Mouse (Mus musculus): ENCODE measurements around the gene Gm13275. TPM values are rescaled to one million over a fixed set of nuclear protein-coding genes. Genes with fewer than 3 reads are reported as not detected.
"Not testable (repeated sequence)": the region's sequence is repeated elsewhere in the genome, so short reads cannot be mapped to it uniquely, and the experiment has no call there.

Gm13275 gene
- not detected for total RNA-seq (2021)
- long read RNA-seq, experiment 1 = 0 reads
- long read RNA-seq, experiment 2 = 0 reads

DNA sequence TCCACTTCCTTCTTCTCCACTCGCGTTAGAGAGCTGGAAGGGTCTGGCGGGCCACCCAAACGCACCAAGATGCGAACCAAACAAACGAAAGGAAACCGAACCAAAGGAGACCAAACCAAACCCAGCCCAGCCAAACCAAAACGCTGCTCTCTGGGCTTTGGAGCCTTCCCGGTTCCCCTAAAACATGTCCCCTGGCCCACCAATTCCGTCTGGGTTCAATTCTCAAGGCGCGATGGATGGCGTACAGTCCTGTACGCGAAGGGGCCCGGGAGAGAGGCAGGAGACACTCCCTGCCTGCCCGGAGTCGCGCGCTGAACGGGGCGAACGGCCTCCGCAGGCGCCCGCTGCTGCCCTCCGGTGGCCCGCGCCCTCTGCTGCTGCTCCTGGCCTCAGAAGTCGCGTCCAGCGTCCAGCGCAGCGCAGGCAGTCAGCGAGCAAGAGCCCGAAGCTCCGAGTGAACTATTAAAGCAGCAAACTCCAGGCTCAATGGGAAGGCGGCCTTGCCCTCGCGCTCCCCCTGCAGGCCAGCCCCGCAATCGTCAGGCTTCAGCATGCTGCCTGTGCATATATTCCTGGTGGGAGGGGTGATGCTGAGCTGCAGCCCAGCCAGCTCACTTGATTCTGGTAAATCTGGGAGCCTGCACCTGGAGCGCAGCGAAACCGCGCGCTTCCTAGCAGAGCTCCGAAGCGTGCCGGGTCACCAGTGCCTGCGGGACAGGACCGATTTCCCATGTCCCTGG lies at the start of gene Gm13275:
Gene Gm13275, plus strand, starts transcription at position 552 of the 740 bp plus-strand sequence.
- peak; percentile 29 for DNase-seq

DNA sequence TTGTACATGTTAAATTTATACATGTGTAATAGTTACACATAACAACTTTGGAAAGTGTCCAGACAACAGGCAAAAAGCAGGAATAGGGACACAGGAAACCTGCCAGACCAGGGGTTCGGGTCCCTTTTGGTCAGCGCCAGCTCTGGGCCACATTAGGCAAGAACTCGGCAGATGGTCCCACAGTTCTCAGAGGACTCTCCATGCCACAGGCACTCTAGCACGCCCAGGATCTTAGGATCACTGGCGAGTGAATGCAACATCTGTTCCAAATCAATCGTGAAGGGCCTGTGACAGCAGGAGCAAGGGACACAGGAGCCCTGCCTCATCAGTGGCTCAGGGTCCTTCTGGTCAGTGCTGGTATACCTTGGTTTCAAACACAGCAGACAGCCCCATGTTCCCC lies 44.4 kb upstream of the Gm13275 start:
- DNase-seq = no peak

GRCm38 (mm10) chr4:88754818-88755340 lies 39.4 kb upstream of the Gm13275 start, which contains the start of gene Gm13271:
TSS of gene Gm13271 (plus strand) at chr4:88754868.
- DNase-seq = peak; percentile 60

DNA sequence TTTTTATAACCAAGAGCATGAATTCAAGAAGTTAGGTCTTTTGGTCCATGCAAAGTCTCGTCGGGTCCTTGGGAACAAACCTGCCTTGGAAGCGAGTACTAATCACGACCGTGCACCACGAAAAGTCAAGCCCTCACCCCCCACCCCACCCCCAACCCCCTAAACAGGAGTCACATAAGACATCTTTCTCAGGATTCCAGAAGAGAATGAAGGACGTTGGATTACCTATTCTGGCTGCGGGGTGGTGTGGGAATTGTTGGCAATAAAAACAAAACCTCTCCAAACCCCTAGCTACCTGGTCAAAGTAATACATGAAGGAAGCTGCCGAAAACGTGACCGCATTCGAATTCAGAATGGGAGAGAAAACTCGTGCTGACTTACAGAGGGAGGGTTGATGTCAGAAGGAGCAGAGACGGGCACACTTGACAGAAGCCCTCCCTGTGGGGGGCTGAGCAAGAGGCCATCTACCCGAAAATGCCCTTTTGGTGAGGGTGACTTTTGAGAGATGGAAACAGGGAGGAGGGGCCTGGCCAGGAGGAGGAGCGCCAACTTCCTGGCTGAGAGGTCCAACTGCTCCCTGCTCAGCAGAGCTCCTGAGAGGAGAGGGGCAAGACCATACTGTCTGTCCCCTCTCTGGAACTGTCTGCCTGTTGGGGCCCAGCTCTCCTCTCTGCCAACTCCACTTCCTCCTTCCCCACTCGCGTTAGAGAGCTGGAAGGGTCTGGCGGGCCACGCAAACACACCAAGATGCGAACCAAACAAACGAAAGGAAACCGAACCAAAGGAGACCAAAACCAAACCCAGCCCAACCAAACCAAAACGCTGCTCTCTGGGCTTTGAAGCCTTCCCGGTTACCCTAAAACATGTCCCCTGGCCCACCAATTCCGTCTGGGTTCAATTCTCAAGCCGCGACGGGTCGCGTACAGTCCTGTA lies 37.4 kb upstream of the Gm13275 start:
- peak; percentile 25 for DNase-seq

DNA sequence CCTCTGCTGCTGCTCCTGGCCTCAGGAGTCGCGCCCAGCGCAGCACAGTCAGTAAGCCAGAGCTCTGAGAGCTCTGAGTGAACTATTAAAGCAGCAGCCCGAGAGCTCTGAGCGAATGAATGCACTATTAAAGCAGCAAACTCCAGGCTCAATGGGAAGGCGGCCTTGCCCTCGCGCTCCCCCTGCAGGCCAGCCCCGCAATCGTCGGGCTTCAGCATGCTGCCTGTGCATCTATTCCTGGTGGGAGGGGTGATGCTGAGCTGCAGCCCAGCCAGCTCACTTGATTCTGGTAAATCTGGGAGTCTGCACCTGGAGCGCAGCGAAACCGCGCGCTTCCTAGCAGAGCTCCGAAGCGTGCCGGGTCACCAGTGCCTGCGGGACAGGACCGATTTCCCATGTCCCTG lies 36.7 kb upstream of the Gm13275 start:
- DNase-seq = peak; percentile 86

- DNase-seq = not testable (repeated sequence)
Measured at GRCm38 (mm10) chr4:88758751-88759150, 35.5 kb upstream of the Gm13275 start.

DNA sequence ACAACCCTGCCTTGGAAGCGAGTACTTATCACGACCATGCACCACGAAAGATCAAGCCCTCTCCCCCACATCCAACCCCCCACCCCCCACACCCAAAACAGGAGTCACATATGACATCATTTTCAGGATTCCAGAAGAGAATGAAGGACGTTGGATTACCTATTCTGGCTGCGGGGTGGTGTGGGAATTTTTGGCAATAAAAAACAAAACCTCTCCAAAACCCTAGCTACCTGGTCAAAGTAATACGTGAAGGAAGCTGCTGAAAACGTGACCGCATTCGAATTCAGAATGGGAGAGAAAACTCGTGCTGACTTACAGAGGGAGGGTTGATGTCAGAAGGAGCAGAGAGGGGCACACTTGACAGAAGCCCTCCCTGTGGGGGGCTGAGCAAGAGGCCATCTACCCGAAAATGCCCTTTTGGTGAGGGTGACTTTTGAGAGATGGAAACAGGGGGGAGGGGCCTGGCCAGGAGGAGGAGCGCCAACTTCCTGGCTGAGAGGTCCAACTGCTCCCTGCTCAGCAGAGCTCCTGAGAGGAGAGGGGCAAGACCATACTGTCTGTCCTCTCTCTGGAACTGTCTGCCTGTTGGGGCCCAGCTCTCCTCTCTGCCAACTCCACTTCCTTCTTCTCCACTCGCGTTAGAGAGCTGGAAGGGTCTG lies 34.5 kb upstream of the Gm13275 start, which contains the start of gene Gm13283:
Gene Gm13283, plus strand, starts transcription at position 510 of the 659 bp plus-strand sequence.
- peak; percentile 39 for DNase-seq

GRCm38 (mm10) chr4:88760431-88760830 lies 33.9 kb upstream of the Gm13275 start:
- DNase-seq = peak; percentile 81

DNA sequence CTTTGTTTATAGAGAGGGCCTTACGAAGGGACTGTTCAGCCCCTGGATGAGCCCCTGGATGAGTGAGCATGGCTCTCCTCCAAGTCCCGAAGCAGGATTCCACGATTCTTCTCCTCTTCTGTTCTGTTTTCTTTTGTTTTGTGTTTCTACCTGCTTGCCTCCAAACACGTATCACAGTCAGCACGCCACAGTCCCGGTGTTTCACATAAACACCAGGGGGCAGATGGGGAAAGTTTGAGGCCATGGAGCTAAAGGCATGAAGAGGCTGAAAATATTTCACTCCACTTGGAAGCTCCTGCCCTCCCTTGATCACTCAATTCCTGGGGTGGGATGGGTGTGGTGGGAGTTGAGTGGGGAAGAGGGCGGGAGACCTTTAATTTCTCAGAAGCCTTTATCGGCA lies 32.5 kb upstream of the Gm13275 start:
- DNase-seq = peak; percentile 63

DNA sequence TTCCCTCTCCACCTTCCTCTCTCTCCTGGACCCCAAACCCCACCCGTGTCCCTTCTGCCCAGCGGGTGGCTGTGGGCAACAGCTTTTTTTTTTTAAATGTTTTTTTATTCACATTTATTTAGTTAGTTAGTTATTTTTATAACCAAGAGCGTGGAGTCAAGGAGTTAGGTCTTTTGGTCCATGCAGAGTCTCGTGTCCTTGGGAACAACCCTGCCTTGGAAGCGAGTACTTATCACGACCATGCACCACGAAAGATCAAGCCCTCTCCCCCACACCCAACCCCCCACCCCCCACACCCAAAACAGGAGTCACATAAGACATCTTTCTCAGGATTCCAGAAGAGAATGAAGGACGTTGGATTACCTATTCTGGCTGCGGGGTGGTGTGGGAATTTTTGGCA lies 31.9 kb upstream of the Gm13275 start:
- DNase-seq = not testable (repeated sequence)

DNA sequence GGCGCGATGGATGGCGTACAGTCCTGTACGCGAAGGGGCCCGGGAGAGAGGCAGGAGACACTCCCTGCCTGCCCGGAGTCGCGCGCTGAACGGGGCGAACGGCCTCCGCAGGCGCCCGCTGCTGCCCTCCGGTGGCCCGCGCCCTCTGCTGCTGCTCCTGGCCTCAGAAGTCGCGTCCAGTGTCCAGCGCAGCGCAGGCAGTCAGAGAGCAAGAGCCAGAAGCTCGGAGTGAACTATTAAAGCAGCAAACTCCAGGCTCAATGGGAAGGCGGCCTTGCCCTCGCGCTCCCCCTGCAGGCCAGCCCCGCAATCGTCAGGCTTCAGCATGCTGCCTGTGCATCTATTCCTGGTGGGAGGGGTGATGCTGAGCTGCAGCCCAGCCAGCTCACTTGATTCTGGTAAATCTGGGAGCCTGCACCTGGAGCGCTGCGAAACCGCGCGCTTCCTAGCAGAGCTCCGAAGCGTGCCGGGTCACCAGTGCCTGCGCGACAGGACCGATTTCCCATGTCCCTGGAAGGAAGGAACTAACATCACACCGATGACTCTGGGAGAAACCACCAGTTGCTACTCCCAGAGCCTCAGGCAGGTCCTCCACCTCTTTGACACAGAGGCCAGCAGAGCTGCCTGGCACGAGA lies 30.8 kb upstream of the Gm13275 start:
- peak; percentile 61 for DNase-seq

- DNase-seq = not testable (repeated sequence)
Measured at GRCm38 (mm10) chr4:88773534-88773933, 20.8 kb upstream of the Gm13275 start, which contains the start of gene Gm13290. TSS of gene Gm13290 (plus strand) at chr4:88773834.

DNA sequence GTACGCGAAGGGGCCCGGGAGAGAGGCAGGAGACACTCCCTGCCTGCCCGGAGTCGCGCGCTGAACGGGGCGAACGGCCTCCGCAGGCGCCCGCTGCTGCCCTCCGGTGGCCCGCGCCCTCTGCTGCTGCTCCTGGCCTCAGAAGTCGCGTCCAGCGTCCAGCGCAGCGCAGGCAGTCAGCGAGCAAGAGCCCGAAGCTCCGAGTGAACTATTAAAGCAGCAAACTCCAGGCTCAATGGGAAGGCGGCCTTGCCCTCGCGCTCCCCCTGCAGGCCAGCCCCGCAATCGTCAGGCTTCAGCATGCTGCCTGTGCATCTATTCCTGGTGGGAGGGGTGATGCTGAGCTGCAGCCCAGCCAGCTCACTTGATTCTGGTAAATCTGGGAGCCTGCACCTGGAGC lies 17.7 kb upstream of the Gm13275 start, which contains the start of gene Gm13289:
Gene Gm13289, plus strand, starts transcription at position 301 of the 400 bp plus-strand sequence.
- not testable (repeated sequence) for DNase-seq

DNA sequence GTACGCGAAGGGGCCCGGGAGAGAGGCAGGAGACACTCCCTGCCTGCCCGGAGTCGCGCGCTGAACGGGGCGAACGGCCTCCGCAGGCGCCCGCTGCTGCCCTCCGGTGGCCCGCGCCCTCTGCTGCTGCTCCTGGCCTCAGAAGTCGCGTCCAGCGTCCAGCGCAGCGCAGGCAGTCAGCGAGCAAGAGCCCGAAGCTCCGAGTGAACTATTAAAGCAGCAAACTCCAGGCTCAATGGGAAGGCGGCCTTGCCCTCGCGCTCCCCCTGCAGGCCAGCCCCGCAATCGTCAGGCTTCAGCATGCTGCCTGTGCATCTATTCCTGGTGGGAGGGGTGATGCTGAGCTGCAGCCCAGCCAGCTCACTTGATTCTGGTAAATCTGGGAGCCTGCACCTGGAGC lies 14.7 kb upstream of the Gm13275 start, which contains the start of gene Gm13272:
Gene Gm13272, plus strand, starts transcription at position 301 of the 400 bp plus-strand sequence.
- not testable (repeated sequence) for DNase-seq

DNA sequence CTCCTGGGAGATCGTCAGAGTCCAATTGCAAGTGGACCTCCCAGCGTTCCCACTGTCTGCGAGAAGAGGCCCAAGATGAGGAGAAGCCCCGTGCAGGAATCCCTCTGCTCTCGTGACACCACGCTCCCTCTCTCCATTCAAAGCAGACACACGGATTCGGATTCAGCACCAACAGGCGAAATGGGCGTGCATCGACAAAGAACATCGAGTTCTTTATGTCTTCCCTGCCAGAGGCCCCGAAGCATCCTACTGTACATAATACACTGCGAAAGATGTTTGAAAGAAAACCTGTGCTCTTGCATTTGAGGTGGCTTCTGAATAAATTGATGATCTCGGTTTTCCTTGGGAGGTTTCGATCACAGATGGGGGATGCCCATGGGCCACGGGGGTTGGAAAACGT lies 14.0 kb upstream of the Gm13275 start:
- DNase-seq = not testable (repeated sequence)

GRCm38 (mm10) chr4:88781831-88782230 lies 12.5 kb upstream of the Gm13275 start, which contains the start of gene Ifnz:
TSS of gene Ifnz (plus strand) at chr4:88782131.
- not testable (repeated sequence) for DNase-seq

- DNase-seq = peak; percentile 16
Measured at GRCm38 (mm10) chr4:88782335-88782734, 12.0 kb upstream of the Gm13275 start.

DNA sequence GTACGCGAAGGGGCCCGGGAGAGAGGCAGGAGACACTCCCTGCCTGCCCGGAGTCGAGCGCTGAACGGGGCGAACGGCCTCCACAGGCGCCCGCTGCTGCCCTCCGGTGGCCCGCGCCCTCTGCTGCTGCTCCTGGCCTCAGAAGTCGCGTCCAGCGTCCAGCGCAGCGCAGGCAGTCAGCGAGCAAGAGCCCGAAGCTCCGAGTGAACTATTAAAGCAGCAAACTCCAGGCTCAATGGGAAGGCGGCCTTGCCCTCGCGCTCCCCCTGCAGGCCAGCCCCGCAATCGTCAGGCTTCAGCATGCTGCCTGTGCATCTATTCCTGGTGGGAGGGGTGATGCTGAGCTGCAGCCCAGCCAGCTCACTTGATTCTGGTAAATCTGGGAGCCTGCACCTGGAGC lies 8.9 kb upstream of the Gm13275 start, which contains the start of gene Gm13276:
Gene Gm13276, plus strand, starts transcription at position 301 of the 400 bp plus-strand sequence.
- DNase-seq = not testable (repeated sequence)

DNA sequence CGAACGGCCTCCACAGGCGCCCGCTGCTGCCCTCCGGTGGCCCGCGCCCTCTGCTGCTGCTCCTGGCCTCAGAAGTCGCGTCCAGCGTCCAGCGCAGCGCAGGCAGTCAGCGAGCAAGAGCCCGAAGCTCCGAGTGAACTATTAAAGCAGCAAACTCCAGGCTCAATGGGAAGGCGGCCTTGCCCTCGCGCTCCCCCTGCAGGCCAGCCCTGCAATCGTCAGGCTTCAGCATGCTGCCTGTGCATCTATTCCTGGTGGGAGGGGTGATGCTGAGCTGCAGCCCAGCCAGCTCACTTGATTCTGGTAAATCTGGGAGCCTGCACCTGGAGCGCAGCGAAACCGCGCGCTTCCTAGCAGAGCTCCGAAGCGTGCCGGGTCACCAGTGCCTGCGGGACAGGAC lies 5.9 kb upstream of the Gm13275 start, which contains the start of gene Gm13277:
Gene Gm13277, plus strand, starts transcription at position 231 of the 400 bp plus-strand sequence.
- DNase-seq = peak; percentile 75

DNA sequence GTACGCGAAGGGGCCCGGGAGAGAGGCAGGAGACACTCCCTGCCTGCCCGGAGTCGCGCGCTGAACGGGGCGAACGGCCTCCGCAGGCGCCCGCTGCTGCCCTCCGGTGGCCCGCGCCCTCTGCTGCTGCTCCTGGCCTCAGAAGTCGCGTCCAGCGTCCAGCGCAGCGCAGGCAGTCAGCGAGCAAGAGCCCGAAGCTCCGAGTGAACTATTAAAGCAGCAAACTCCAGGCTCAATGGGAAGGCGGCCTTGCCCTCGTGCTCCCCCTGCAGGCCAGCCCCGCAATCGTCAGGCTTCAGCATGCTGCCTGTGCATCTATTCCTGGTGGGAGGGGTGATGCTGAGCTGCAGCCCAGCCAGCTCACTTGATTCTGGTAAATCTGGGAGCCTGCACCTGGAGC lies 3.0 kb upstream of the Gm13275 start, which contains the start of gene Gm13278:
Gene Gm13278, plus strand, starts transcription at position 301 of the 400 bp plus-strand sequence.
- DNase-seq = not testable (repeated sequence)

GRCm38 (mm10) chr4:88797097-88797496 lies 2.8 kb downstream of the Gm13275 start, which contains the start of gene Gm13279:
TSS of gene Gm13279 (plus strand) at chr4:88797397.
- not testable (repeated sequence) for DNase-seq

Measured in adrenal gland, postnatal 10 days (tissue).